Mouse (Mus musculus): Measurements from ENCODE around the gene Tmed3. TPM values are rescaled to one million over a fixed set of nuclear protein-coding genes. Genes with fewer than 3 reads are reported as not detected.

Gene Tmed3
- polyA plus RNA-seq, 1 experiment, result 72.0 TPM

DNA sequence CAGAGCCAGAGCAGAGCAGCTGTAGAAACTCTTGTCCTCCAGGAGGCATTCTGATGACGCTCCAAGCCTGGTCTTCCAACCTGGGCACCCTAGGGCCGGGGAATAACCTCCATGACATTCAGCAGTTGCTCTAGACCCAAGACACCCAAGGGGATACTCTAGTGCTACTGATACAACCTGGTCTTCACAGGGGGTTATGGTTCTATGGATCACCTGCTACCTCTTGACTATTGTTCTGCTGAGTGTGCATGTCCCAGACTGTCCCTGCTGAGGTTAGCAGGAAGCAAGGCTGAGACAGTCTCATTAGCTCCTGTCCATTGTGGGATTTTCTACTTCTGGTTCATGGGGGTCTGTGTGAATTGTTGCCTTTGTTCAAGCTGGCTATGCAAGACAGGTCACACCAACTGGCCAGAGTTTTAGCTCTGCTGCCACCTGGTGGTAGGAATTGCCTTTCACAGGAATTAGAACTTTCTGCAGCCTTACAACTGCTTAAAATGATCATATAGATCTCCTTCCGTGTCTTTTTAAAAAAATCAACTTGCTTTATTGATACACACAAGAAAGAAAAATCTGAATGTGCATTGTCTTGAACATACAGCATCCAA is 30.8 kb downstream of the Tmed3 start:
- TF ChIP-seq MYOD1 (IDR thresholded peaks at IDR 0.05; ENCODE audit: control insufficient read depth in 1 of 3, insufficient read length in 2 of 3, low read depth in 2 of 3) (no peak), MYOG (IDR thresholded peaks at IDR 0.05; ENCODE audit: control insufficient read depth in 1 of 3, insufficient read depth in 1 of 3, insufficient read length in 2 of 3, low read depth in 2 of 3) (no peak), SRF (IDR thresholded peaks at IDR 0.05; ENCODE audit: control insufficient read depth, insufficient read length, low read depth) (no peak), USF1 (IDR thresholded peaks at IDR 0.05; ENCODE audit: low read depth) (no peak), MAX (IDR thresholded peaks at IDR 0.05; ENCODE audit: low read depth) (no peak), TCF3 (IDR thresholded peaks at IDR 0.05; ENCODE audit: insufficient read length, low read depth) (no peak), POLR2AphosphoS2 (IDR thresholded peaks at IDR 0.05; ENCODE audit: insufficient read length, low read depth) (no peak)
- Histone ChIP-seq H3K27me3 (ENCODE audit: control insufficient read depth, insufficient read depth, insufficient read length) (no peaks in the 10 kb centered on the region), H3K4me3 (no peak overlapping the region), H3K4me2 (ENCODE audit: low read depth) (no peak overlapping the region), H3ac (ENCODE audit: control insufficient read depth, insufficient read length) (no peak overlapping the region), H3K36me3 (ENCODE audit: control insufficient read depth, insufficient read depth) (no peaks in the 10 kb centered on the region), H3K79me2 (ENCODE audit: control insufficient read depth, insufficient read depth) (no peaks in the 10 kb centered on the region)

DNA sequence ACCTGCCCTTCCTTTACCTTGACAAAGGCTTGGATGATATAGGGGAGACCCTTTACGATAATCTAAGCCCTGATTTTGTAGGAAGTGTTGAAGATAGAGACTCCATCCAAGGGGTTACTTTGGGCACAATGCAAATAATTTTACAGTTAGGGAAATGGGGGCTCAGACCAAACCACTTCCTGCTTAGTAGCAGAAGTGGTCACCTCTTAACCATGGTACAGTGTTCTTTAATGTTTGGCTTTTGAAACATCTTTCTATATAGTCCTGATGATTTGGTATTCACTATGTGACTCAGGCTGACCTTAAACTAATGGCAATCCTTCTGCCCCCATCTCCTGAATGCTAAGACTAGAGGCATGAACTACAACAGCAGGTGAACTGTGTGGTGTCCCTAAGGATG is 31.5 kb downstream of the Tmed3 start:
- no peak overlapping the region for H3K4me2 ChIP-seq (ENCODE audit: low read depth)
- no peaks in the 10 kb centered on the region for H3K36me3 ChIP-seq (ENCODE audit: control insufficient read depth, insufficient read depth)
- no peaks in the 10 kb centered on the region for H3K27me3 ChIP-seq (ENCODE audit: control insufficient read depth, insufficient read depth, insufficient read length)
- no peaks in the 10 kb centered on the region for H3K79me2 ChIP-seq (ENCODE audit: control insufficient read depth, insufficient read depth)
- H3K4me3 ChIP-seq, result no peak overlapping the region
- H3ac ChIP-seq (ENCODE audit: control insufficient read depth, insufficient read length), result no peak overlapping the region
- TF ChIP-seq MYOG (IDR thresholded peaks at IDR 0.05; ENCODE audit: control insufficient read depth in 1 of 3, insufficient read depth in 1 of 3, insufficient read length in 2 of 3, low read depth in 2 of 3) (no peak), CEBPB (IDR thresholded peaks at IDR 0.05; ENCODE audit: insufficient read depth, poor library complexity, severe bottlenecking) (no peak), MYOD1 (IDR thresholded peaks at IDR 0.05; ENCODE audit: control insufficient read depth in 1 of 3, insufficient read length in 2 of 3, low read depth in 2 of 3) (no peak), TCF3 (IDR thresholded peaks at IDR 0.05; ENCODE audit: insufficient read length, low read depth) (no peak), MAX (IDR thresholded peaks at IDR 0.05; ENCODE audit: low read depth) (no peak), REST (IDR thresholded peaks at IDR 0.05; ENCODE audit: insufficient read depth, insufficient read length) (no peak), USF1 (IDR thresholded peaks at IDR 0.05; ENCODE audit: low read depth) (no peak), POLR2AphosphoS2 (IDR thresholded peaks at IDR 0.05; ENCODE audit: insufficient read length, low read depth) (no peak), TCF12 (IDR thresholded peaks at IDR 0.05; ENCODE audit: insufficient read depth, poor library complexity, severe bottlenecking) (no peak), POLR2A (IDR thresholded peaks at IDR 0.05; ENCODE audit: insufficient read length, low read depth) (no peak)

DNA sequence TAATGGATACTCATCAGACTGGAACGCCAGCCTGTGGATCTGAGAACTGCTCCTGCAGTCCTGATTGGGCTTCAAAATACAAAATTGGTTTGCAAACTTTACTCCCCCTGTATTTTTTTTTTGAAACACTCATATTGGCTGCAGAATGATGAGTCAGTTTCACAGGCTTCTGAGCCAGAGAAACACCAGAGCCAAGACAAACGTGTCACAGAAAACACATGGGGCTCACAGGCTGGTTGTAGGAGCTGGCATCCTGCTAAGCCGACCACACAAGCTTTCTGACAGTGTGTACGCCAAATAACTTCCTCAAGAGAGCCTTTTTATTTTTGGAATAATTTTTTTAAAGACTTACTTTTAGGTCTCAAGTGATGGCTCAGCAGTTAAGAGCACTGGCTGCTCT is 35.0 kb downstream of the Tmed3 start:
- Histone ChIP-seq H3K4me3 (no peak overlapping the region), H3K36me3 (ENCODE audit: control insufficient read depth, insufficient read depth) (no peaks in the 10 kb centered on the region), H3K79me2 (ENCODE audit: control insufficient read depth, insufficient read depth) (no peaks in the 10 kb centered on the region), H3K4me2 (ENCODE audit: low read depth) (no peak overlapping the region), H3K27me3 (ENCODE audit: control insufficient read depth, insufficient read depth, insufficient read length) (no peaks in the 10 kb centered on the region), H3ac (ENCODE audit: control insufficient read depth, insufficient read length) (no peak overlapping the region)
- TF ChIP-seq POLR2AphosphoS2 (IDR thresholded peaks at IDR 0.05; ENCODE audit: insufficient read length, low read depth), result no peak
- TF ChIP-seq USF1 (IDR thresholded peaks at IDR 0.05; ENCODE audit: low read depth), result peak; percentile 47
- TF ChIP-seq SRF (IDR thresholded peaks at IDR 0.05; ENCODE audit: control insufficient read depth, insufficient read length, low read depth), result no peak
- TF ChIP-seq CEBPB (IDR thresholded peaks at IDR 0.05; ENCODE audit: insufficient read depth, poor library complexity, severe bottlenecking), result no peak
- TF ChIP-seq TCF12 (IDR thresholded peaks at IDR 0.05; ENCODE audit: insufficient read depth, poor library complexity, severe bottlenecking), result no peak

DNA sequence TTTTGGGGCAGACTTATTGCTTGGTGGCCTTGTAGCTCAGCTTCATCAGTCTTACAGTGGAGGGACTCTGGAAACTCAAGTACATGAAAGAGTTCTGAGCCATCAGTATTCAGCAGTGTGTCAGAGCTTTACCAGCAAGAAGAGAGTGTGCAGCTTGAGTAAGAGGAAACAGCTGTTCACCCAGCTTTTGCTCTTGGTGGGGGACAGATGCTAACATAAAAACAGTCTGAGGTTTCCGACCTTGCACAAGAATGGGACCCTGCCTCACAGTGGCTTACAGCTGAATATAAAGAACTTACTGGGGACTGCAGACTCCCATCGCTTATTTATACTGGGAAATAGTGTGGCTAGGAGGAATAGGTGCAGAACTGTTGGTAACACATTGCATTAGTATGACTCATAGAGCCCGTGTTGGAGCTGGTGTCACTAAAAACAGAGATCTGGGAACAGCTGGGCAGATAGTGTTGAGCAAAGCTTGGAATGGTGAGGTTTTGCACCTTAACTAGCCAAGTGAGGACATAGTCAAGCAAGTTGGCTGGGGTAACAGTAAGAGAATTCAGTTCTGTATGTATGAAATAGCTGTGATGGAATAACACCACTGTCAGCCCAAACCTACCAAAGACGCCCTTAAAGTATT is 37.4 kb downstream of the Tmed3 start:
- H3K4me3 ChIP-seq, result no peak overlapping the region
- no peaks in the 10 kb centered on the region for H3K27me3 ChIP-seq (ENCODE audit: control insufficient read depth, insufficient read depth, insufficient read length)
- TF ChIP-seq CEBPB (IDR thresholded peaks at IDR 0.05; ENCODE audit: insufficient read depth, poor library complexity, severe bottlenecking), result peak; percentile 42; the same call in 1 of the 2 replicates
- no peak for TF ChIP-seq POLR2A (IDR thresholded peaks at IDR 0.05; ENCODE audit: insufficient read length, low read depth)
- peak; percentile 90 to 95 (median 93) for TF ChIP-seq MYOD1 (IDR thresholded peaks at IDR 0.05; ENCODE audit: control insufficient read depth in 1 of 3, insufficient read length in 2 of 3, low read depth in 2 of 3)
- peak in 2 of 3 experiments; percentile 19 to 54 for TF ChIP-seq MYOG (IDR thresholded peaks at IDR 0.05; ENCODE audit: control insufficient read depth in 1 of 3, insufficient read depth in 1 of 3, insufficient read length in 2 of 3, low read depth in 2 of 3)
- no peak overlapping the region for H3ac ChIP-seq (ENCODE audit: control insufficient read depth, insufficient read length)
- H3K36me3 ChIP-seq (ENCODE audit: control insufficient read depth, insufficient read depth), result no peaks in the 10 kb centered on the region
- peak overlapping the region; percentile 55 for H3K4me2 ChIP-seq (ENCODE audit: low read depth)
- no peaks in the 10 kb centered on the region for H3K79me2 ChIP-seq (ENCODE audit: control insufficient read depth, insufficient read depth)

DNA sequence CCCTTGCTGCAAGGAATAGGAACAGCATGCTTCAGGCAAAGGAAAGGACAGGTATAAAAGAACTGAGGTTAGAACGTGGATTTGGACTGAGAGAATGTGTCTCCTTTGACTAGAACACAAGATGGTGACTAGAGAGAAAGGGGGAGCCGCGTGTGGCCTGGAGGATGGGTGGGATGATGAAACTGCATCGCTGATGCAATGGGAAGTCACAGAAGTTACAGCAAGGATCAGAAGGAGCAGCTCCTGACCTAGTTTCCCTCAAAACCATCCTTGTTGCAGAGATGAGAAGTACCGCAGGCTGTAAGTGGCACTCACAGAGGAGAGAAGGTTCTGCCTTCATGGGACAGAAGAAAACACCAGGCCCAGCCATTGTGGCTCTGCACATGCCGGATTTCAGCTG is 54.0 kb downstream of the Tmed3 start:
- TF ChIP-seq MAX (IDR thresholded peaks at IDR 0.05; ENCODE audit: low read depth) (peak; percentile 8), CEBPB (IDR thresholded peaks at IDR 0.05; ENCODE audit: insufficient read depth, poor library complexity, severe bottlenecking) (peak; percentile 82), USF1 (IDR thresholded peaks at IDR 0.05; ENCODE audit: low read depth) (no peak)
- H3K4me2 ChIP-seq (ENCODE audit: low read depth), result no peak overlapping the region
- no peak overlapping the region for H3K4me3 ChIP-seq
- H3K36me3 ChIP-seq (ENCODE audit: control insufficient read depth, insufficient read depth), result no peaks in the 10 kb centered on the region
- H3ac ChIP-seq (ENCODE audit: control insufficient read depth, insufficient read length), result no peak overlapping the region
- no peaks in the 10 kb centered on the region for H3K79me2 ChIP-seq (ENCODE audit: control insufficient read depth, insufficient read depth)
- no peaks in the 10 kb centered on the region for H3K27me3 ChIP-seq (ENCODE audit: control insufficient read depth, insufficient read depth, insufficient read length)

Other genes starting within 250 kb of the Tmed3 start
- gene Minar1, start 81.9 kb downstream of the Tmed3 start, polyA plus RNA-seq (2012; fragmentation: generic; extraction: Trizol), result not detected
- not detected for gene Ankrd34c, start 33.4 kb upstream of the Tmed3 start, polyA plus RNA-seq (2012; fragmentation: generic; extraction: Trizol)
- gene Rasgrf1, start 204.8 kb upstream of the Tmed3 start, polyA plus RNA-seq (2012; fragmentation: generic; extraction: Trizol), result not detected

Data from myocyte (in vitro differentiated cells).